In the genomic region with DNA sequence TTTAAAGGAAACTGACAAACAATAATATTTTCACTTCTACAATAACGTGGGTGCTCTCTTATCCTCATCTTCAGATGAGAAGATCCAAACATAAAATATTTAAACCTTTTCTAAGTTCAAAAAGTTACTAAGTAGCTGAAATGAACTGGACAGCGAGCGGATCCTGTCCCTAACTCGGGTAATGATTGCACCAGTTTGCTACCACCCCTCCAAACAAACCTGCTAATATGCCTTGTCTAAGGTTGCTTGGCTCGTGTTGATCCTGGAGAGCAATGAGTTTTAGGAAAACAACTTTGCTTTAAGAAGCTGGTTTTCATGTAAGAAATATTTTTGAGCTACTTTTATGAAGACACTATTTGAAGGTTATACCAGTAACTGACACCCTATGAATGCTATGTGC, we compare ENCODE assay signal across 22 mouse cellular contexts.
DNase-seq lines count a peak whose midpoint lies in the region; ATAC-seq and TF ChIP-seq lines count a peak whose summit lies in the region.
"Had no signal": no experiment of that assay in that cellular context is flagged by ENCODE, and none has a peak within 500 bp of the region (broad histone marks: within the 10 kb centered on the region; RNA-seq: fewer than 3 reads in every experiment).

No protein-coding gene starts in this region.

- H3K27ac ChIP-seq in kidney, adult 2 months (ENCODE audit: insufficient read depth, low read depth, low read length) = no peak overlapping the region
- no peak overlapping the region for H3K27ac ChIP-seq in kidney, embryonic 16.5 days (ENCODE audit: low read length)
- H3K27ac ChIP-seq: embryonic facial prominence, embryonic 13.5 days; embryonic facial prominence, embryonic 15.5 days; forebrain, embryonic 10.5 days; forebrain, embryonic 12.5 days had no signal

- no peak overlapping the region for H3K9ac ChIP-seq in kidney, embryonic 16.5 days (replicated peaks; ENCODE audit: low read length)
- H3K9ac ChIP-seq: embryonic facial prominence, embryonic 13.5 days; embryonic facial prominence, embryonic 15.5 days; forebrain, embryonic 12.5 days had no signal

- peaks cover 10% of the 10 kb centered on the region; the same call in 1 of the 2 replicates for H3K4me1 ChIP-seq in kidney, adult 2 months (ENCODE audit: control insufficient read depth, insufficient read depth, low read length)
- peaks cover 11% of the 10 kb centered on the region; the same call in 1 of the 2 replicates for H3K4me1 ChIP-seq in kidney, embryonic 16.5 days (ENCODE audit: insufficient read depth, low read length)

- peak; percentile 53 for DNase-seq in kidney, adult 2 months
- no peak for DNase-seq in kidney, postnatal 4 days
- peak; percentile 62 for DNase-seq in kidney, adult 9 months
- peak; percentile 16 to 26 for DNase-seq in kidney, postnatal 36 days
- DNase-seq in kidney, postnatal 25 days = no peak
- DNase-seq: adrenal gland, adult 2 months; adrenal gland, postnatal 10 days; adrenal gland, postnatal 25 days; cerebellum, adult 11 months; cerebellum, adult 18-20 months; cerebellum, adult 8-10 months; cerebellum, adult 9-11 months; cerebellum, postnatal 14 days; cerebellum, postnatal 36 days; embryo, embryonic 11 days had no signal

- ATAC-seq in kidney, embryonic 16.5 days (ENCODE audit: low FRiP score, low TSS enrichment) = no peak
- ATAC-seq: forebrain, embryonic 14.5 days had no signal

- H3K9me3 ChIP-seq in kidney, embryonic 16.5 days (ENCODE audit: low read length) = no peaks in the 10 kb centered on the region
- H3K9me3 ChIP-seq: embryonic facial prominence, embryonic 13.5 days; embryonic facial prominence, embryonic 15.5 days; forebrain, embryonic 10.5 days; forebrain, embryonic 12.5 days had no signal

- WGBS in kidney, adult 2 months = 54% methylated on average over 5 of the region's 5 CpGs
- WGBS in kidney, embryonic 16.5 days = 85% methylated on average over 5 of the region's 5 CpGs

- TF ChIP-seq CTCF in kidney, adult 2 months (conservative IDR thresholded peaks at IDR 0.05; ENCODE audit: insufficient read depth, insufficient read length, low read depth, low read length) = no peak

- H3K27me3 ChIP-seq in kidney, adult 2 months (replicated peaks; ENCODE audit: control insufficient read depth, insufficient read depth, low read length) = no peaks in the 10 kb centered on the region
- no peaks in the 10 kb centered on the region for H3K27me3 ChIP-seq in kidney, embryonic 16.5 days (ENCODE audit: insufficient read depth, low read length)
- H3K27me3 ChIP-seq: embryonic facial prominence, embryonic 15.5 days; forebrain, embryonic 12.5 days had no signal

- no peak overlapping the region for H3K4me2 ChIP-seq in kidney, embryonic 16.5 days (replicated peaks; ENCODE audit: low read depth, low read length)
- H3K4me2 ChIP-seq: embryonic facial prominence, embryonic 13.5 days; embryonic facial prominence, embryonic 15.5 days; forebrain, embryonic 12.5 days had no signal

- no peak for TF ChIP-seq POLR2A in kidney, adult 2 months (IDR thresholded peaks at IDR 0.05; ENCODE audit: low read depth, low read length)

- no peaks in the 10 kb centered on the region for H3K36me3 ChIP-seq in kidney, adult 2 months (ENCODE audit: control insufficient read depth, insufficient read depth, low read length)
- H3K36me3 ChIP-seq in kidney, embryonic 16.5 days (ENCODE audit: insufficient read depth, low read length) = no peaks in the 10 kb centered on the region
- H3K36me3 ChIP-seq: embryonic facial prominence, embryonic 13.5 days; embryonic facial prominence, embryonic 15.5 days; forebrain, embryonic 10.5 days; forebrain, embryonic 12.5 days had no signal

- no peak overlapping the region for H3K4me3 ChIP-seq in kidney, adult 2 months (ENCODE audit: insufficient read depth, low read depth, low read length)
- no peak overlapping the region for H3K4me3 ChIP-seq in kidney, embryonic 16.5 days (ENCODE audit: low read length)
- H3K4me3 ChIP-seq: embryonic facial prominence, embryonic 13.5 days; embryonic facial prominence, embryonic 15.5 days; erythroblast, embryonic 14.5 days; forebrain, embryonic 10.5 days; forebrain, embryonic 12.5 days had no signal

Comparison
In these comparisons a context has a peak if more than half of its experiments do, and no peak if none do; other contexts are left out.
1. DNase-seq: peak in kidney, adult 2 months (single experiment), kidney, adult 9 months (single experiment) and kidney, postnatal 36 days (2 of 2); none in kidney, postnatal 4 days (0 of 2) and kidney, postnatal 25 days (0 of 2).